Mouse (Mus musculus) thymus, postnatal 10 days (tissue): ENCODE measurements around the gene Gm4141.
"Not testable (repeated sequence)": the region's sequence is repeated elsewhere in the genome, so short reads cannot be mapped to it uniquely, and the experiment has no call there.

ENCODE experiments used
- DNase-seq, 2 experiments: peaks; one replicate each; pipeline ENCODE4 v3.0.0; 2021; ENCODE audit warnings: low spot score in 2 of 2

Gm4141 gene

GRCm38 (mm10) chr7:20576141-20576540 lies at the start of gene Gm4141:
Gene Gm4141 (minus strand): TSS chr7:20576241.
- not testable (repeated sequence) for DNase-seq

GRCm38 (mm10) chr7:20598921-20599320 lies 22.9 kb upstream of the Gm4141 start, which contains the start of gene Gm4513:
Gene Gm4513 (minus strand): TSS chr7:20599021.
- DNase-seq = not testable (repeated sequence)

GRCm38 (mm10) chr7:20545657-20546056 lies 30.4 kb downstream of the Gm4141 start, which contains the start of gene Gm5726:
Gene Gm5726 (minus strand): TSS chr7:20545757.
- not testable (repeated sequence) for DNase-seq

GRCm38 (mm10) chr7:20533537-20533936 lies 42.5 kb downstream of the Gm4141 start, which contains the start of gene Vmn1r104:
Gene Vmn1r104 (plus strand): TSS chr7:20533837.
- not testable (repeated sequence) for DNase-seq
